Mouse (Mus musculus) cerebellum, postnatal 14 days (tissue): ENCODE measurements around the gene Cep170.

ENCODE experiments used
- DNase-seq, 2 experiments: peaks; one replicate each; pipeline ENCODE4 v3.0.0; 2021; ENCODE audit warnings: mixed read lengths in 2 of 2

Cep170 gene

GRCm38 (mm10) chr1:176824611-176825010 lies 10.7 kb upstream of the Cep170 start:
- DNase-seq = no peak

- DNase-seq = no peak
These were observed 10.0 kb upstream of the Cep170 start for GRCm38 (mm10) chr1:176823889-176824288.

DNA sequence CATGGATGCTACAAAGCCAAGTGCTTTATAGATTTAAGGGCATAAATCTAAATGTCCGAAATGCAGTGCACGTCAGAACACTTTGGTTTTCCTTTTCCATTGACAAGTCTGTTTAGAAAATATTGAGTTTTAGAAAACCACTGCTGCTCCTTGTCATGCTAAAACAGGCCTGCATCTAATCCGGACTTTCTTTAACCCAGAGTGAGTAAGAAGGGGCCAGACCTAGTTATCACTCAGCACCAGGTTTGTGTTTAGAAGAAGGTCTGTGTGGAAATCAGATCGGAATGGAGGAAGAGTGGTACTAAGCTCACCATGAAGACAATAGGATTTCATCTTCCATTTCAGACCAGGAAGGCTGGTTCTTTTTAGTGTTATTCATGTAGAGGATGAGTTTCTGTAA lies 9.1 kb upstream of the Cep170 start:
- DNase-seq = no peak

GRCm38 (mm10) chr1:176821929-176822328 lies 8.1 kb upstream of the Cep170 start:
- DNase-seq = no peak

DNA sequence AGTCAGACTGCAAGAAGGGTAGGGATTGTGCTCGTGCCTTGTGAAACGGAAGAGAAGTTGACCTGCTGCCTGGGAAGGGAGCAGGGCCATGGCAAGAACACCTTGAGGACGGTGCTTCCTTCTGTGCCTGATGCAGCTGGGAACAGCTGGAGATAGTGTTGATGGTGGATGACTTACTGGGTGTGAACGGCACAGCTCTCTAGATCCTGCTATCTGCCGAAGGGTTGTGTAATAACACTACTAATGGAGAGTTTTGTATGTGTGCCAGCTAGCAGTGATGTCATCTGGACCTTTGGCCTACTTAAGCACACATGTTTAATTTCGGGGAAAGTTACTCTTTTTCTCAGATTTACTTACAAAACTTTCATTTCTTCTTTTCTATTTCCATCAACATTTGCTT lies 4.9 kb upstream of the Cep170 start:
- DNase-seq = no peak

DNA sequence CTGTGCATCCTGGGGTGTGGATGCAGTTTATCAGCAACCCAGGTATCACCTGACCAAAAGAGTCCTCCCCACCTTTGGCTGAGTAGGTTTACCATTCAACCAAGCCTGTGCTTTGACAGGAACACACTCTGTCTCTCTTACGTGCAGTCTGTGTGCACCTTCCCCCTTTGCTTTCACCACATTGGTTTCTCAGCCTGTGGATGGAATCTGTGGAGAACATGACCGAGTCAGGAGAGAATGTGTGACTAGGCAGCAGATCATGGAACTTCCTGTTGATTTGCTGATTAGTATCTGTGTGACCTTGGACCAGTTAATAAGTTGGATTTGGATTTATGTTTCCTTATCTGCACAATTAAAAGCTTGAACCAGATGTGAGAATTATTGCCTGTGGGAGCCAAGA lies 4.3 kb upstream of the Cep170 start:
- no peak for DNase-seq

DNA sequence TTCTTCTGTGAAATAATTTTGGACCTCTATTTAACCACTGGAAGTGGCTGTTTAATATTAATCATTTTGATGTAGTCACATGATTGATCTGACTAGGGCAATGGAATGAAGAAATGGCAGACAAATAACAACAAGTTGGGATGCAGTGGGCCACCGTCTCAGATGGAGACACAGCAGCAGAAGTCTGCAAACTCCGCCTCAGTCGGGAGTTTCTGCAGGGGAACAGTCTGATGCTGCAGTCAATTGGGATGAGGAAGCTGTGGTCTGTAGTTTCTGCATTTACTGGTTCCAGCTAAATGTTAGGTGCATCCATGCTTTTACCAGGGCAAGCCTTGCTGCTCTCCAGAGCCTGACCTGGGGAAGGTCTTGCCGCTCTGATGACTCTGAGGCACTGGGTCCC lies 2.9 kb upstream of the Cep170 start:
- no peak for DNase-seq

DNA sequence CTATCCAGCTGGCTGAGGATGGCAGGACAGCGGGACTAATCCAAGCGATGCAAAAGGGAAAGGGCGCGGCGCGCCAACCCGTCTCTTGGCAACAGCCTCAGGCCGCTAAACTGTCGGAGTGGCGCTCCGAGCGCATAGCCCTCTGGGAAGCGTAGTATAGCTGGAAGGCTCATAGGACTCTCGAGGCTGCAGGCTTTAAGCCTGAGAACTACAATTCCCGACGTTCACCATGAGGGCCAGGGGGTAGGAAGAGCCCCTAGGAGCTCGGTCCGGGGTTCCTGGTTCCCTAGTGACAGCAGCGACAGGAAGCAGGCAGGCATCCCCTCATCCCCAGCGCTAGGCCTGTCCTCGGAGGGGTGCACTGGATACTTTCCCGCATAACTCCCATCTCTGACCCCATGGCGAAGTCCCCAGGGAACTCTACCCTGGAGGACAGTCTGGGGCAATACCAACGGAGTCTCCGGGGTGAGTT lies 760 bp upstream of the Cep170 start, which contains the start of gene Sdccag8:
Sdccag8 (plus strand) TSS at position 70 of the 472 bp plus-strand sequence.
- DNase-seq = peak; percentile 92 to 95

DNA sequence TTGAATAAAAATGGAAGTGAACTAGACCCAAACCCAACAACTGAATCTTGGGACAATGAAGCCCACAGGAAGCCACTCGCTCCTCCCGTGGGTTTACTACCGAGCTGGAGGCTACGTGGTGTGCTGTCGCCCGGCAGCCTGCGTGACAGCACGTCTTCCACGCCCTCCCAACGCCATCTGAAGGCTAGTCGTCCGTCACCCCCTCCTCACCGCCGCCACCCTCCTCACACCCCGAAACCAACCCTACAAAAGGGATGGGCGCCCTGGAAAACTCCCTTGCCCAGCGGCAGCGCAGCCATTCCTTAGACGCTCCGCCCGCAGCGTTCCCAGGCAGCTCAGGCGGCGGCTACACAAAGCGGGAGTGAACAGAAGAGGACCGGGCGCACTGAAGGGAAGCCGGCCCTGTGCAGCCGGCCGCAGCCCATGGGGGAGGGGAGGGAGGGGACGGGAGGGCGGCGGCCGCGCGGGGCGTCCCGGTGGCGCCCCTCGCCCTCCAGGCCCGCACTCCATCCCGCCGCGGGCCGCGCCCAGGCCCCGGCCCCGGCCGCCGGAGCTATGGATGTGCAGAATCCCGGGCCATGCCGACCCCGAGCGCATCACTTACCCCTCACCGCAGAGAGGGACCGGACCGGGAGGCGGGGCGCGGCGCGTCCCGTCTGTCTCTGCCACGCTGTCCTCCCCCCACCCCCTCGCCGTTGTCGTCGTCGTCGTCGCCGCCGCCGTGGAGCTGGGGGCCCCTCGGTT lies 403 bp downstream of the Cep170 start:
- DNase-seq = peak; percentile 81 to 82

DNA sequence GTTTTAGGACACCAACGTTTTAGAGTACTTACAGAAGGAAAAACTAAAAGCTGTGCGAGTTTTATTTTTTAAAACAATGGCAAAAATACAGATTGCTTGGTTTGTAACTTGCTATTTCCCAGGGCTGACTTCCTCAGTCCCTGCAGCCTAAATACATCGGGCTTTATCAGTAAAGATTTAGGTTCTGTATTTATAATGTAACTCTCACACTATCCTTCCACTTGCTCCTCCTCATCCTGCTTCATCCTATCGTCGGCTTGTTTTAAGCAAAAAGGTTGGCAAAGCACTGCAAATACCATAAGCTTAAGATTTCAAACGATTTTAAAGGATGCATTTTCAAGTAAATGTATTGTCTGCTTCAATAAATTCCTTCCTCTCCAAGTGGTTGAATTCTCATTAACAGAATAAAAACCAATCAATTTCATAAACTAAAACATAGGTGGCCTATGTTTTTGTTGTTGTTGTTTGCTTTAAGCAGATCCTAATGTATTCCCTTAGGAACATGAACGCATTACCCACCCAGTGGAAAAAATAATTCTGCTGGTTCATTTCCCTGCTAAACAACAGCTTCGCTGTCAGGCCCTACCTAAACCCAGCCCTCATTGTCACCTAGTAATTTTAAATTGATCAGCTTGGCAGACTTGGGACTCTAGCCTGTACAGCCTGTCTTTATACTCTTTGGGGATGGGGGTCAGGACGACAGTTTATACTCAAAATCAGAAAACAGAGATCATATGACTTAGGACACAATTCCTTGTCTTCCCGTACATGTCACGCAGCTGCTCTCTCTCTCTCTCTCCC lies 1.2 kb downstream of the Cep170 start:
- no peak for DNase-seq

GRCm38 (mm10) chr1:176811892-176812291 lies 2.0 kb downstream of the Cep170 start:
- DNase-seq = no peak

- DNase-seq = no peak
These were observed 3.7 kb downstream of the Cep170 start for GRCm38 (mm10) chr1:176810161-176810560.

GRCm38 (mm10) chr1:176800728-176801365 lies 13.0 kb downstream of the Cep170 start:
- no peak for DNase-seq

- DNase-seq = no peak
These were observed 15.2 kb downstream of the Cep170 start for GRCm38 (mm10) chr1:176798673-176799072.

DNA sequence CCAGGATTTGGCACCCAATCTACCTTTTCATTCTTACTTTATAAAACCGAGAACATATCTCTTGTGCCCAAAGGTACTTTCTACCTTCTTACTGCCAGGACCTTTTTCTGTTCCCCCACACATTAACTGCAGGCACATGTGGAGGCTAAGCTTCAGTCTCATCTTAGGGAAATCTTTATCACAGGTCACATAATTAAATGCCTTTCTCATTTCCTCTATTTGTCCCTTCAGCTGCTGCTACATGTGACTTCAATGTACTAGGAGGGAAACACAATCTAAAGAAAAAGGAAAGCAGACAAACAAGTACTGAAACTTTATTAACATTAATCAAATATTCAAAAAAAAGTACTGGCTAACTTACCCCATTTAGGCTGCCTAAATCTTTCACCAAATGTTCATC lies 21.7 kb downstream of the Cep170 start:
- no peak for DNase-seq

- no peak for DNase-seq
These were observed 24.5 kb downstream of the Cep170 start for GRCm38 (mm10) chr1:176789326-176789725.

- no peak for DNase-seq
These were observed 39.3 kb downstream of the Cep170 start for GRCm38 (mm10) chr1:176774533-176774932.

DNA sequence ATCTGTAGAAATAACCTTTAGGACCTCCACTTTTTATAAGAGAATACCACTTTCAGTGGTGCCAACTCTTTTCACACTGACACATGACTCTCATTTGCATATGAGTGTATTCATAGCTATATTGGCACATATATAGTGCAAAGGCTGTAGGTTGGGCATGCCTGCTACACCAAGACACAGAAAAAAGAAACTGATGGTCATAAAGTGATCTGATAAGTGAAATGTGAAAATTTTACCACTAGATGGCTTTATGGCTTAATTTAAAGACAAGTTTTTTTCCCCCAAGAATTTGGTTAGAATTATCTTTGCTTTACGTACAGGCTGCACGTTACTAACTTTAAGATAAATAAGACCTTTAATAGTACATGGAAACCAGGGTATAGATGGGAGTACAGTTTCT lies 51.6 kb downstream of the Cep170 start:
- no peak for DNase-seq

DNA sequence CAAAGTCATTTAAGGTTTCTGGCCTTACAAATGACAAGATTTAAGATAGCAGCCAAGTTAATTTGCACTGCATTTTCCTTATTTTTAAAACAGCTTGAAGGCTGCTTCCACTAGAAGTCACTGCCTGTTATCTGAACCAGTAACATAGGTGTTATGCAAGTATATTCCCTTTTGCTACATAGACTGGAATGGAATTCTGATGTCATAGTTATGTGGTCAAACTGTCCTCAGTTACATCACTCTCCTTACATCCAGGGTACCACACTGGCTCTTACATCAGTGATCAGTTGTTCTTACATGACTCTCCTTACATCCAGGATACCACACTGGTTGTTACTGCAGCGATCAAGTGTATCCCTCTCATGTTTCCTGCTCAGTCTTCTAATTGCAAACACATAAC lies 53.2 kb downstream of the Cep170 start:
- DNase-seq = no peak

- peak; percentile 89 to 91 for DNase-seq
These were observed 58.3 kb downstream of the Cep170 start for GRCm38 (mm10) chr1:176755586-176755985.

- no peak for DNase-seq
These were observed 59.8 kb downstream of the Cep170 start for GRCm38 (mm10) chr1:176753861-176754718.

DNA sequence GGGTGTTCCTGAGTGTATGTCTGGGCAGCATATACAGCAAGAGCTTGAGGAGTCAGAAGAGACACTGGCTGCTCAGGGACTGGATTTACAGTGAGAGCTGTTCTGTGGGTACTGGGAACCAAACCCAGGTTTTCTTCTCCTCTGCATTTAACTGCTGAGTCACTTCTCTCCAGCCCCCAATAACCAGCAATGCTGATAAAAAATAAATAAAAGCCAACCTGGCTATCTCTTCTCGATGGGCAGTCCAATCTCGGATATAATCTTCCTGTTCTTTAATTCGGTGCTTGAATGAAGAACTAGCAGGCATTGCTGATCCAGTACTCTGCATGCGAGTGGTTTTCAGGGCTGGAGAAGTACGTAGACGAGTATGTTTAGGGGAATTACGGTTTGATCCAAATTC lies 64.2 kb downstream of the Cep170 start:
- DNase-seq = no peak

DNA sequence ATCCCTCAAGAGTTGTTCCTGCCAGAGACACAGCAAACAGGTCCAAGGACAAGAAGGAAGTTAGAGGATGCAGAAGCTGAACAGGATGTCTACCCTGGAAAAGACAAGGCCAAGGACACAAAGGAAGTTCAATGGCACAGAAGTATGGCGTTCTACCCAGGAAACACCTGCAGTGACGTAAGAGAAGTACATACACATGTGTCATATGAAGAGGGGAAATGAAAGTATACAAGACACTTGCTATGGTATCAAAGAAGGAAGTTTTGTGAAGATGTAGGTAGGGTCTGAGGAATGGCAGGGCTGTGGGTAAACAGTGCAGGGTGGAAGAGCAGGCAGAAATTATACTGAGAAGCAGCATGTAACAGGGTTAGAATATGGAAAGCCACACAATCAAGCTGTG lies 81.0 kb downstream of the Cep170 start:
- DNase-seq = no peak
